Mouse (Mus musculus): ENCODE measurements around the gene Dnajb13.

Dnajb13 gene

DNA sequence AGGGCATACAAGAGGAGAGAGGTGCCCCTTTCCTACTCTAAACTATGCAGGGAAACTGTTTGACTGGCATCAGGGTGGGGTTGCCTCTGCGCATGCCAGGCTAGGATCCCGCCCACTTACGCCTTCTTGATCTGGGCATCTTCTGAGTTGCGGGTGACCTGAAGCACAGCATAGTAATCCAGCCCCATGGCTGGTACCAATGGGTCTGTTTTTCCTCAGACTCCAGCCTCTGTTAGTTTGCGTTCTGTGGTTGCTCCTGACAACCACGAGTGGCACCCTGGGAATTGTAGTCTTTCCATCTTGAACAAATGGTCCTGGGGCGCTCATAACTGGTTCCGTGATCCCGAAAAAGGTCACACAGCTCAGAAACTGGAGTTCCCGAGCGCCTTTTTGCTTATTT, at the start of gene Dnajb13:
TSS of gene Dnajb13 (minus strand) at position 388 of the 400 bp plus-strand sequence.
- in situ Hi-C loops (cut with MboI, MseI): no loop called here

DNA sequence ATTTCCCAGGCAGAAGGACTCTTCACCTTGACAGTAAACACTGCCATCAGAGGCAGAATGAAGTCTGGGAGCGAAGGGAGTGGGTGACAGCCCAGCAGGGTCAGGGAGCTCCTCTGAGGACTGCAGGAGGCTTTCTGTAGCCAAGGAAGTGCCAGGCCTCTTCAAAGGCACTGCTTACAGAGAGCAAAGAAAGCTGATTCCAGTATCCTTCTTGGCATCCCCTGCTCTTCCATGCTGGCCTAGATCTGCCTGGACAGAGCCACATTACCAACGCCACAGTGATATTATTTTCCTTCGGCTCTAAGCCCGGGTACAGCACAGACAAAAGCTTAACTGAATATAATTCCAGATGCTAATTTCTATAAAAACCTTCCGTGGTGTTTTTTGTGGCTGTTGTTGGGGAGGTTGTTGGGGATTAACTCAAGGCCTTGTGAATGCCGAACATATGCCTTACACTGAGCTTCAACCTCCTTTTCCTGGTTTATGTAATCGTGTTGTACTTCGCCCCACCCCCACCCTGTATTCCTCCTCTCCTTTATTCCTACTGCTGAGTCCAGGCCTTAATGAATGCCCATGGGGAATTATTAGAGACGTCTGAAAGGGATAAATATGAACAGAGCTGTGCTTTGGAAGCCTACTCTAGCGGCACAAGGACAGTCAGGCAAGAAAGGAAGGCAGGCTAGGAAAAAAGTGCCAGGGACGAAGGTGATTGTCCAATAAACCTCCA, 47.3 kb upstream of the Dnajb13 start:
- in situ Hi-C loops (cut with MboI, MseI): no loop called here

- in situ Hi-C loops (cut with MboI, MseI): no loop called here
Measured at GRCm38 (mm10) chr7:100559331-100559730, 44.6 kb upstream of the Dnajb13 start.

DNA sequence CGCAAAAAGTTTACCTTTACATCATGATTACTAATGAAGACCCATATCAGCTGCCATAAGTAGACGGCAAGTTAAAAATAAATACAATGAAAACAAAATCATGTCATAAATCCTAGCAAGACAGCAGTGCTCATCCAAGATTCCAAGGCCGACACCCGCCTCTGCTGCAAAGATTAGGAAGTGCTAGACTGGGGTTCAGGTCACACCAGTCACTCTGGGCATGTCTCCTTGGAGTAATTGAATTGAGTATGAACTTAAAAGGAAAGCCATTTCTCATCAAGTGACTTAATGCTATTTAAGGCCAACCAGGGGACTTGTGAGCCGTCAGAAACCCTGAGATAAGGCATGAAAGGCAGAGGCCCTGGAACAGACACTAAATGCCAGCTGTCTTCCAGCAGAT, 42.5 kb upstream of the Dnajb13 start:
- in situ Hi-C loops (cut with MboI, MseI): no loop called here

GRCm38 (mm10) chr7:100555431-100555951, 40.7 kb upstream of the Dnajb13 start:
- in situ Hi-C loops (cut with MboI, MseI): no loop called here

GRCm38 (mm10) chr7:100554939-100555338, 40.2 kb upstream of the Dnajb13 start:
- in situ Hi-C loops (cut with MboI, MseI): no loop called here

DNA sequence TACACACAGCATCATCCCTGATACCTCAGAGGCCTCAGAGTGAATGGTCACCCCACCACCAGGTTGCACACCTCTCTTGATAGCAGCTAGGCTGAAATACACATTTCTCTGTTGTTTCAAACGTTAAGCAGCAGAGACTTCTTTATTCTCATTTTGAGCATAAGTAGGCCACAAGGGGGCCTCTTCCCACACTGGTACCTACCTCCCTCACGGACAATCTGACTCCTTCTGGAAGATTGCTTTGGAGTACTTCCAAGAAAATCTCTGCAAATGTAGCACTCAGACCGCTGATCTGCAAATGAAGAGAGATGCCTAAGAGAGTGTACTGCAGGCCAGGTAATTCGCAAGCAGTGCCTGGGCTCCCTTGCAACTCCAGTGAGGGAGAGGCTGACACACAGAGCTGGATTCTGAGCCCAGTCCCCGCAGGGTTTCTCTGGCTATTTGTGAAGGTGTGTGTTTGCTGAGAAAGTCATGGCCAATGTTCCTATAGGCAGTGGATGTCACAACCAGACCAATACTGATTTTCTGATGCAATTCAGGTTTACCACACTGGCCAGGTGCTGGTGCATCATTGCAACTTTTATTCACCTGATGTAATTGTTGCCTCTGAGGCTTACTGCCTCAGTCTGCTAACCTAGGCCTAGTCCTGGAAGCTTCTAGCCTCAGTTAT, 35.7 kb upstream of the Dnajb13 start:
- in situ Hi-C loops (cut with MboI, MseI): no loop called here

DNA sequence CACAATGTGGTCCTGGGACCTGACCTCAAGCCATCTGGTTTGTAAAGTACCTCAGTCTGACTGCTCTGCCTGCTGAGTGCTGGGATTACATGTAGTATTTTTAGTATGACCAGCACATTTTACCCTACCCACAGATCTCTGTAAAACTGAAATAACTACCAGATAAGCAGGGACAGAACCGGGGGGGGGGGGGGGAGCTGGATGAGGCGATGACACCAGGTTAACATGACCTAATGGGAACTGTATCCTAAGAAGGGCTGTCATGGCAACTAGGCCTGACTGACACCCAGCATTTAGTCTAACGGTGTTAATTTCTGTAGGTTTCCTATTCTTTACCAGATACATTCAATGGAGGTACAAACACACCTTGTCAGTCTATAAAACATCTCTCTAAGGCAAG, 35.0 kb upstream of the Dnajb13 start:
- in situ Hi-C loops (cut with MboI, MseI): no loop called here

GRCm38 (mm10) chr7:100547631-100548030, 32.9 kb upstream of the Dnajb13 start:
- in situ Hi-C loops (cut with MboI, MseI): no loop called here

DNA sequence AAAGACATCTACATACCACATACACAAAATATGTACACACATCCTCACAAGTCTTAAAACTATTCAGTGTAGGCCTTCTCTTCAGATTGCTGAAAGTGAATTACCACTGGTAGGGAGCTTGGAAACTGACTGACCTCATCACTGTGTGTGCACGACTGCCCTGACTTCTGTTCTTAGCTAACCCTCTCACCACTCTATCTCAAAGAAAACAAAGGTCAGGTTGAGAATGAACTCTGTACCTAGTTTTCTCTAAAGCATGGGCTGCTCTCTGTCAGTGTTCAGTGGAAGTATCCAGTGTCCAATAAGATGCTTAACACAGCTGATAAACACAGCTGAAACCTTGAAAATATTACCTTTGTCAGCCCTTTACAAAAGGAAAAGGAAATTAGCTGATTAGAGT, 29.7 kb upstream of the Dnajb13 start:
- in situ Hi-C loops (cut with MboI, MseI): no loop called here

DNA sequence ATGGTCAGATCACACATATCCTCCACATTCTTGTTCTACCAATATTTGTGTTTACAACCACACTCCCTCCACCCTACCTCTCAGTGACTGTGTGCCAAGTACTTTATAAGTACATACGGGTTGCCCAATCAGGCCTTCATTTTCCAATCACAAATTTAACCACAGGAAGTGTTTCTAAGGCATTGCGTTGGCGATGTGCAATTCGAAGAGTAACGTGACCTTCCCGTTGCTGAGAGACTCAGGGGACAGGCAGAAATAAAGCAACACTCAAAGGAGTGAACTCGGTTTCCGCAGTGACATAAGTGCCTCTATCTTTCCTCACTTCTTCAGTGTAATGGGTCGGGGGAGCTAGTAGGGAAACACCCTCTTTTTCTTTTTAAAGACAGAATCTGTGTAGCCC, 24.8 kb upstream of the Dnajb13 start:
- in situ Hi-C loops (cut with MboI, MseI): no loop called here

DNA sequence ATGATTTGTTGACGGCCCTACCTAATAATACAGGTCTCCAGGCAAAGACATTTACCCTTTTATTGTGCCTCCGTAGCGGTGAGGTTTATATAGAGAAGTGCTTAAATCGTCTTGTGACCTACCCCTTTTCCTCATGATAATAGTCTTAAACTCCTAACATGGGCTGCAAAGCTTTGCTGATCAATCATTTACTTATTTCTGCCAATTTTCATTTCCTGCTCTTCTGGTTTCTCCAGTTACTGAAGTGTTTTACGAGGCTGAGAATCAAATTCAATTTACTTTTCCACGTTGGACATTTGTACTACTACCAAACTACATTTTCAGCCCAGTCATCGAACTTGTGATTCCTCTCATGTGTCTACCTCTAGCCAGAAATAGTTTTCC, 22.8 kb upstream of the Dnajb13 start:
- in situ Hi-C loops (cut with MboI, MseI): no loop called here

GRCm38 (mm10) chr7:100536804-100537518, 22.2 kb upstream of the Dnajb13 start, which contains the start of gene Coa4:
Coa4 (plus strand) TSS chr7:100537071.
- in situ Hi-C loops (cut with MboI, MseI): no loop called here

DNA sequence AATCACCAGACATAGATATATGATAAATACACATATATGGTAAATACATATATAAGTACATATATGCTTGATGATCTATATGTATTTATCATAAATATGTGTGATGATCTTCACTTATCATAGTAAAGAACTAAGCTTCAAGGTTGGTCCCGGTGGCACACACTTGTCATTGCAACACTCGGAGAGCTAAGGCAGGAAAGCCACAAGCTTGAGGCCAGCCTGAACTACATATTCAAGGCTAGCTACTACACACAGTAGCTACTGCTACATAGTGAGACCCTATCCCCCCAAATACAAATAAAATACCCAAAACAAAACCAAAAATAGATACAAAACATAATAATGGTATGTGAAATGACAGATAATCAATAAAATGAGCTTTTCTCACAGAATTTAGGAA, 21.1 kb upstream of the Dnajb13 start:
- in situ Hi-C loops (cut with MboI, MseI): no loop called here

GRCm38 (mm10) chr7:100534216-100534615, 19.5 kb upstream of the Dnajb13 start:
- in situ Hi-C loops (cut with MboI, MseI): no loop called here

GRCm38 (mm10) chr7:100533503-100533902, 18.7 kb upstream of the Dnajb13 start:
- in situ Hi-C loops (cut with MboI, MseI): no loop called here

DNA sequence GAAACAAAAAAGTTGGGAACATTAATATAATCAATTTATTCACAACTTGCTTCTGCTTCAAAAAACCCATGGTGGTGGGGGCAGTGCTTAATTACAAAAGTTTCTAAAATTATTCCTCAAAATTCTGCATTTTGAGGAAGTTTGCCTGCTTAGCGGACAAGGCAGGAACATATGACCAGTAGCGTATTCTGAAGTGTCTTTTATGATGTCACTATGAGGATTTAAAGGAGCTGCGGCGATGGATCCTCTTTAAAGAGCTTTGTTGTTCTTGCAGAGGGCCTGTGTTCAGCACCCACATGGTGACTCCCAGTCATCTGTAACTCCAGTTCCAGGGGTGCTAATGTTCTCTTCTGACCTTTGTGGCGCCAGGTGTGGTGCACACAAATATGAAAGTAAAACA, 16.0 kb upstream of the Dnajb13 start:
- in situ Hi-C loops (cut with MboI, MseI): no loop called here

DNA sequence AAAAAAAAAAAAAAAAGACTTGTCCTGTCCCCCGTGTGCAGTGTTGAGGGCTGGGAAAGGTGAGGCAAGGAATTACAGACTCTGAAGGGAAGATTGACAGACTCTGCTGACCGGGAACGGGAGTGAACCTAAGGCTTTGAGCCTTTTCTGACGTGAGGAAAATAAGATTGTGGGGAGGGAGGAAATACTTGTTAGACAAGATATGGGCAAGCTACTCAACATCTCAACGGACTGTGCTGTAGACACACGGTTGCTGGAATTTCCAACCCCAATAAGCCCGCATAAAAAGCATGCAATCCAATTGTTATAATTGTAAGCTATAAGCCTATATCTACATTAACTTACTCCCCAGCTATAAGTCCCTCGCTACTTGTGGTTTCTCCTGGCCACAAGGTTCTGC, 9.9 kb upstream of the Dnajb13 start:
- in situ Hi-C loops (cut with MboI, MseI): no loop called here

GRCm38 (mm10) chr7:100522222-100522621, 7.5 kb upstream of the Dnajb13 start:
- in situ Hi-C loops (cut with MboI, MseI): no loop called here

DNA sequence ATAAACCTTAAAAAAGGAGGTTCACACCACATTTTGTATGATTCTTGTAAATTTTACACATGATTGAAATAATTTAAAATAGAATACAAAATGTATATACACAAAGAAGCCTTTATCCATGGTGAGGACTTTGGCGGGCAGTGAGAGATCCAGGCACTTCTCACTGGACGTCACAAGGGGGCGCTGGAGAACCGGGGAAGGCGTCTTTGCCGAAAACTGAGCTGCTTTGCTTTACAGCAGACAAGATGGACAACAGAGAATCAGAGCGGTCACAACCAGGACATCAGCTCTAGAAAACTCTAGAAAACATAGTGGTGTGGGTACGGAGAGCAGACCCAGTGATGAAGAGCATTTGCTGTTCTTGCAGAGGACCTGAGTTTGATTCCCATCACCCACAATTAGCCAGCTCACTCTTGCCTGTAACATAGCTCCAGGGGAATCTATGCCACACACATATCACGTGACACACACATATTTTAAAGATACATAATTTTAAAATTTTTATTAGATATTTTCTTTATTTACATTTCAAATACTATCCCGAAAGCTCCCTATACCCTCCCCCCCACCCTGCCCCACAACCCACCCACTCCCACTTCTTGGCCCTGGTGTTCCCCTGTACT, 6.0 kb upstream of the Dnajb13 start:
- in situ Hi-C loops (cut with MboI, MseI): no loop called here

- in situ Hi-C loops (cut with MboI, MseI): no loop called here
Measured at GRCm38 (mm10) chr7:100520204-100520603, 5.4 kb upstream of the Dnajb13 start.

- in situ Hi-C loops (cut with MboI, MseI): no loop called here
Measured at GRCm38 (mm10) chr7:100511602-100512001, 3.2 kb downstream of the Dnajb13 start.
